Mouse (Mus musculus): ENCODE results near the gene Oasl1.
"Not testable (repeated sequence)": the region's sequence is repeated elsewhere in the genome, so short reads cannot be mapped to it uniquely, and the experiment has no call there.

GRCm38 (mm10) chr5:114941138-114941537 lies 18.1 kb downstream of the Oasl1 start:
- TF ChIP-seq CTCF (IDR thresholded peaks at IDR 0.05; ENCODE audit: low read depth, low read length); POLR2A (IDR thresholded peaks at IDR 0.05; ENCODE audit: insufficient read depth, low read length); EP300 (IDR thresholded peaks at IDR 0.05; ENCODE audit: insufficient read depth, low read depth, low read length): not testable (repeated sequence)

Measured in ES-Bruce4 (cell line).